Mouse (Mus musculus) lung, adult 2 months (tissue): ENCODE measurements around the gene L1td1.

Source experiments
- CTCF ChIP-seq: fragments of 200-500 bp; IDR thresholded peaks from 2 replicates; pipeline ENCODE4 v1.5.1; 2011; ENCODE audit warnings: mild to moderate bottlenecking, low read length, control low read depth; ENCODE audit not compliant: insufficient read depth
- POLR2A ChIP-seq: fragments of 200-500 bp; IDR thresholded peaks from 2 replicates; pipeline ENCODE4 v1.6.1; 2011; ENCODE audit warnings: low read depth, mild to moderate bottlenecking, control low read depth, low read length, borderline replicate concordance; ENCODE audit errors: extremely low read depth

GRCm38 (mm10) chr4:98758872-98759518 is 32.5 kb downstream of the L1td1 start:
- TF ChIP-seq POLR2A (no peak), CTCF (no peak)
